Mouse (Mus musculus) lung, adult 2 months (tissue): ENCODE measurements around the gene Sox5.

Experiments used
- CTCF ChIP-seq: fragments of 200-500 bp; IDR thresholded peaks from 2 replicates; pipeline ENCODE4 v1.5.1; 2011; ENCODE audit warnings: mild to moderate bottlenecking, low read length, control low read depth; ENCODE audit not compliant: insufficient read depth
- POLR2A ChIP-seq: fragments of 200-500 bp; IDR thresholded peaks from 2 replicates; pipeline ENCODE4 v1.6.1; 2011; ENCODE audit warnings: low read depth, mild to moderate bottlenecking, control low read depth, low read length, borderline replicate concordance; ENCODE audit errors: extremely low read depth

DNA sequence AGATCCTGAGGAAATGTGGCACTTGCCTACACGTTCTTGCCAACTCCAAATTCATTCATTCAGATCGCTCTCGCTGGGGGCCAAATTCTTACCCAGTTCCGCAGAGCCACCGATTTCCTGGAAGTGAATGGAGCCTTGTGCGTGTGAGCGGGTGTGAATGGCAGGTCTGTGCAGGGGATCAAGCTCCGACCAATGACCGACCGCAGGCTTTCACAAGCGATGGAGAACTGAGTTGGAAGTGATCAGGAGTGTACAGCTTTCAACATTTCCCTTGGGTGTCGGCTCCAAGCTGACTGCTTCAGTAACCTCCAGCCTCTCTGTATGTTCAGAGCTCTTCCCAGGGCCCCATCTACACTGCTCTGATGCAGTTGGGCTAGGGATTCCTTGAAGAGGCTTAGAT lies 651.9 kb downstream of the Sox5 start:
- no peak for TF ChIP-seq CTCF
- no peak for TF ChIP-seq POLR2A
